ENCODE assay signal across 19 mouse cellular contexts in the genomic region with DNA sequence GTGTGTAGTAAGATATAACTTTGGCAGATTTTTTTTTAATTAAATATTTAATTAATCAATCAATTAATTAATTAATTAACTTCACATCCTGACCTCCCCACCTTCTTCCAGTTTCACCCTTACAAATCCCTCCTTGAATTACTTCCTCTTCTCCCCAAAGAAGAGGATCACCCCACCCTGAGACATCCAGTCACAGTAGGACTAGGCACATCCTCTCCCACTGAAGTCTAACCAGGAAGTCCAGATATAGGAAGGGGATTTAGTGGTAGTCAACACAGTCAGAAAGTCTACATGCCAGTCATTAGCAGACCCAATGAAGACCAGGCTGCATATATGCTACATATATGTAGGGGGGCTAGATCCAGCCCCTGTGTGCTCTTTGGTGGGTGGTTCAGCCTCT.
"Had no signal": no experiment of that assay in that cellular context is flagged by ENCODE, and none has a peak within 500 bp of the region (broad histone marks: within the 10 kb centered on the region; RNA-seq: fewer than 3 reads in every experiment).

No protein-coding gene starts in this region.

- H3K27me3 ChIP-seq: lung, embryonic 15.5 days; midbrain, embryonic 12.5 days; neural tube, embryonic 13.5 days; neural tube, embryonic 15.5 days had no signal

- ATAC-seq: liver, postnatal 0 days; lung, postnatal 0 days; midbrain, embryonic 16.5 days had no signal

- H3K4me2 ChIP-seq: lung, embryonic 15.5 days; midbrain, embryonic 12.5 days; neural tube, embryonic 13.5 days; neural tube, embryonic 15.5 days had no signal

- H3K4me3 ChIP-seq: lung, embryonic 15.5 days; midbrain, embryonic 10.5 days; midbrain, embryonic 12.5 days; myocyte; neural tube, embryonic 13.5 days; neural tube, embryonic 15.5 days had no signal

- H3K27ac ChIP-seq: lung, embryonic 15.5 days; midbrain, embryonic 10.5 days; midbrain, embryonic 12.5 days; neural tube, embryonic 13.5 days; neural tube, embryonic 15.5 days had no signal

- H3K4me1 ChIP-seq: lung, embryonic 15.5 days; midbrain, embryonic 10.5 days; midbrain, embryonic 12.5 days; neural tube, embryonic 13.5 days had no signal

- DNase-seq: liver, postnatal 0 days; lung, adult 2 months; lung, postnatal 14 days; lung, postnatal 36 days; right cerebral cortex, adult 18-20 months; right cerebral cortex, postnatal 25 days; right cerebral cortex, postnatal 4 days; spleen, adult 18-20 months; thymus, adult 18-20 months; thymus, postnatal 14 days; thymus, postnatal 36 days had no signal

- H3K9ac ChIP-seq: liver, postnatal 0 days; lung, embryonic 15.5 days; midbrain, embryonic 12.5 days; neural tube, embryonic 13.5 days; neural tube, embryonic 15.5 days had no signal

- H3K36me3 ChIP-seq: lung, embryonic 15.5 days; midbrain, embryonic 10.5 days; midbrain, embryonic 12.5 days; neural tube, embryonic 13.5 days; neural tube, embryonic 15.5 days had no signal

- H3K9me3 ChIP-seq: lung, embryonic 15.5 days; midbrain, embryonic 10.5 days; midbrain, embryonic 12.5 days; neural tube, embryonic 13.5 days; neural tube, embryonic 15.5 days had no signal
